Mouse (Mus musculus): ENCODE data around the gene Csnk1g2. TPM values are rescaled to one million over a fixed set of nuclear protein-coding genes. Genes with fewer than 3 reads are reported as not detected.

Csnk1g2 gene
- total and polyA plus RNA-seq, 2 experiments from 2014 or later = 94.1 to 127 TPM

GRCm38 (mm10) chr10:80619465-80620244, 3.0 kb upstream of the Csnk1g2 start:
- WGBS = 39% methylated on average over 8 of the region's 8 CpGs
- TF ChIP-seq CTCF (IDR thresholded peaks at IDR 0.05; ENCODE audit: low read depth) = no peak
- no peaks in the 10 kb centered on the region for H3K9me3 ChIP-seq (ENCODE audit: low read length)
- H3K4me2 ChIP-seq (ENCODE audit: low read depth) = no peak overlapping the region
- H3K27ac ChIP-seq (ENCODE audit: low read depth, low read length) = no peak overlapping the region
- no peak for DNase-seq
- peaks cover 22% of the 10 kb centered on the region; the same call in 1 of the 2 replicates for H3K4me1 ChIP-seq (ENCODE audit: insufficient read depth)
- no peak overlapping the region for H3K9ac ChIP-seq
- H3K4me3 ChIP-seq (ENCODE audit: low read depth, low read length) = no peak overlapping the region
- no peaks in the 10 kb centered on the region for H3K27me3 ChIP-seq (ENCODE audit: insufficient read depth, low read length)
- no peak for ATAC-seq
- H3K36me3 ChIP-seq (ENCODE audit: insufficient read depth) = peaks cover 16% of the 10 kb centered on the region

GRCm38 (mm10) chr10:80620365-80620764, 2.3 kb upstream of the Csnk1g2 start:
- 87% methylated on average over 9 of the region's 9 CpGs for WGBS
- no peak for ATAC-seq

DNA sequence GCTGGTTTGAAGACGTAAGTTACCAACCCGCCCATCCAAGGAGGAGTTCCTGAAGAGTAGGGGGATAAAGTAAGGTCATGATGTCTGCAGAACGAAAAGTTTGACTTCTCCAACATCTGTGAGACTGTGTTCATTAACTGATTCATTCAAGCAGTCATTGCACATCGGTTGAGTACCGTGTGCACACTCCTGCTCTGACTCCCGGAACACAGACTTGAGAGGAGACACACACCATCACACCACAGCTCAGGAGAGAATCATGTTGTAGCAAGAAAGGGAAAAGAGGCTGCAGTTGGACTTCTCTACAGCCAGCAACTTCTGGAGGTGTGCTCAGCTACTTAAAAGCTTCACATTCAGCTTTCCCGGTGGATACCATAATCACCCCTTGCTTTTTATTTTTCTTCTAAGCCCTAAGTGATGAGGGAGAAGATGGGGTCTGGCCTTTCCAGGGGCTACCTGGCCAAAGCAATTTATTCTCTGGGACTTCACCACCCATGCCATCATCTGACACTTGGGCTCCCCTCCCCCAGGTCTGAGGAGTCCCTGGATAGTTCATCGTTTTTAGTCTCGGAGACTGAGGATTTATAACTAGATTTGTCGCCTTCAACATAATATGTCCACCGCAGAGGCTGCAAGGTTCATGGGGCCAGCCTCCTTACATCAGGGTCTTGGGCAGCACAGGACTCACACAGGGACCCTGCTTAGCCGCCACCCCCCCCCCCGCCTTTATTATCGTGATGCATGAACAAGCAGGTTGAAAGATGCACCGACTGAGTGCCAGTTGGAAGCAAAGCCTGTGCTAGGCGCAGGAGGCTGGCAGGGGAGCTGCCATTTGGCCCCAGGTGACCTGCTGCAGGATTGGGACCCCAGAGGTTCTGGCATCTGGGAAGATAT, 1.6 kb upstream of the Csnk1g2 start:
- H3K4me2 ChIP-seq (ENCODE audit: low read depth) = peak overlapping the region; percentile 71
- H3K4me1 ChIP-seq (ENCODE audit: insufficient read depth) = peaks cover 22% of the 10 kb centered on the region; the same call in 1 of the 2 replicates
- WGBS = 52% methylated on average over 16 of the region's 16 CpGs
- H3K9ac ChIP-seq = peak overlapping the region; percentile 60
- peak overlapping the region; percentile 95 for H3K27ac ChIP-seq (ENCODE audit: low read depth, low read length)
- DNase-seq (no peak), ATAC-seq (no peak)
- peaks cover 2% of the 10 kb centered on the region; the same call in 1 of the 2 replicates for H3K36me3 ChIP-seq (ENCODE audit: insufficient read depth)
- no peaks in the 10 kb centered on the region for H3K27me3 ChIP-seq (ENCODE audit: insufficient read depth, low read length)
- H3K9me3 ChIP-seq (ENCODE audit: low read length) = no peaks in the 10 kb centered on the region
- peak overlapping the region; percentile 94 for H3K4me3 ChIP-seq (ENCODE audit: low read depth, low read length)
- no peak for TF ChIP-seq CTCF (IDR thresholded peaks at IDR 0.05; ENCODE audit: low read depth)

More at GRCm38 (mm10) chr10:80620365-80620764, 2.3 kb upstream of the Csnk1g2 start:
- peaks cover 22% of the 10 kb centered on the region; the same call in 1 of the 2 replicates for H3K4me1 ChIP-seq (ENCODE audit: insufficient read depth)
- no peak overlapping the region for H3K4me2 ChIP-seq (ENCODE audit: low read depth)
- TF ChIP-seq CTCF (IDR thresholded peaks at IDR 0.05; ENCODE audit: low read depth) = no peak
- no peaks in the 10 kb centered on the region for H3K27me3 ChIP-seq (ENCODE audit: insufficient read depth, low read length)
- no peaks in the 10 kb centered on the region for H3K9me3 ChIP-seq (ENCODE audit: low read length)
- no peak overlapping the region for H3K4me3 ChIP-seq (ENCODE audit: low read depth, low read length)
- H3K9ac ChIP-seq = no peak overlapping the region
- no peak for DNase-seq
- peaks cover 9% of the 10 kb centered on the region for H3K36me3 ChIP-seq (ENCODE audit: insufficient read depth)
- H3K27ac ChIP-seq (ENCODE audit: low read depth, low read length) = no peak overlapping the region

- Histone ChIP-seq H3K36me3 (ENCODE audit: insufficient read depth) (peaks cover under 1% of the 10 kb centered on the region; the same call in 1 of the 2 replicates), H3K9me3 (ENCODE audit: low read length) (no peaks in the 10 kb centered on the region), H3K4me1 (ENCODE audit: insufficient read depth) (peaks cover 22% of the 10 kb centered on the region; the same call in 1 of the 2 replicates), H3K4me2 (ENCODE audit: low read depth) (peak overlapping the region; percentile 71), H3K4me3 (ENCODE audit: low read depth, low read length) (peak overlapping the region; percentile 94), H3K27me3 (ENCODE audit: insufficient read depth, low read length) (no peaks in the 10 kb centered on the region), H3K9ac (peak overlapping the region; percentile 60), H3K27ac (ENCODE audit: low read depth, low read length) (peak overlapping the region; percentile 95)
- ATAC-seq (no peak), DNase-seq (no peak)
- no peak for TF ChIP-seq CTCF (IDR thresholded peaks at IDR 0.05; ENCODE audit: low read depth)
- WGBS = 2% methylated on average over 9 of the region's 9 CpGs
Observed at GRCm38 (mm10) chr10:80621690-80621939, 1.0 kb upstream of the Csnk1g2 start.

- H3K9me3 ChIP-seq (ENCODE audit: low read length) = no peaks in the 10 kb centered on the region
- DNase-seq = peak; percentile 100
- peak overlapping the region; percentile 95 for H3K27ac ChIP-seq (ENCODE audit: low read depth, low read length)
- peaks cover 4% of the 10 kb centered on the region; the same call in 1 of the 2 replicates for H3K36me3 ChIP-seq (ENCODE audit: insufficient read depth)
- peak overlapping the region; percentile 94 for H3K4me3 ChIP-seq (ENCODE audit: low read depth, low read length)
- H3K27me3 ChIP-seq (ENCODE audit: insufficient read depth, low read length) = no peaks in the 10 kb centered on the region
- peak overlapping the region; percentile 71 for H3K4me2 ChIP-seq (ENCODE audit: low read depth)
- ATAC-seq = peak; percentile 96
- peak overlapping the region; percentile 87 for H3K9ac ChIP-seq
- under 1% methylated on average over 64 of the region's 64 CpGs for WGBS
- TF ChIP-seq CTCF (IDR thresholded peaks at IDR 0.05; ENCODE audit: low read depth) = no peak
- peaks cover 22% of the 10 kb centered on the region; the same call in 1 of the 2 replicates for H3K4me1 ChIP-seq (ENCODE audit: insufficient read depth)
Observed at GRCm38 (mm10) chr10:80621940-80622660, 538 bp upstream of the Csnk1g2 start.

DNA sequence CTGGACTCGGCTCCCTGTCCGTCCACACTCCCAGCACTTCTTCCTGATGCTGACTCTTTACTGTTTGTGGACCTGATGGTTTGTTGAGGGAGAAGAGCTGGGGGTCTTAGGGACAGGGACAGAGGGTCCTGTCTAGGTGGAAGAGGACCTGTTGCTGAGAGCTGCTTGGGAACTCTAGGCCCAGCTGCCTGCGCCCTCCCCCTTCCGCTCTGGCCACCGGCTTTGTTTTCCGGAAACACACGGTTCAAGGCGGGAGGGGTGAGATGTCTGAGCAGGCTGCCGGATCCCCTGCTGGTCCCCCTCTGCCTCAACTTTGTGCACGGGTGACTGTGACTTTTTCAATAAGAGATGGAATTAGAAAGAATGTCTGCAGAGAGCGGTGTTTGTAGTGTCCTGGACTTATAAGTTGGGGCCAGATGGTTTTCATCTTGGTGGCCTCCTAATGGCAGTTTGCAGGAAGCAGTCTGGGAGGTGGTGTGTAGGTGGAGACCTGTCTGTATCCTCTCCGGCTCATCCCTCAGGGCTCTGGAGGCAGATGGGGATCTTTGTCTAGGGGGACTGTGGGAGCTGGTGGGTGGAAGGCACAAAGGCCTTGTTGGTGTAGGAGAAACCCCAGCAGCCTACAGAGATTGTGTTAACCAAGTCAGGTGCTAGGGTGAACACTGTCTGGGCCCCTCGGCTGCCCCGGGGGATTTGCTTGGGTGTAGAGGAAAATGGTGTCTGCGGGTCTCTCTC, 986 bp downstream of the Csnk1g2 start:
- Histone ChIP-seq H3K4me3 (ENCODE audit: low read depth, low read length) (peak overlapping the region; percentile 94), H3K4me1 (ENCODE audit: insufficient read depth) (peaks cover 22% of the 10 kb centered on the region; the same call in 1 of the 2 replicates), H3K9ac (peak overlapping the region; percentile 87), H3K36me3 (ENCODE audit: insufficient read depth) (peaks cover 4% of the 10 kb centered on the region; the same call in 1 of the 2 replicates), H3K4me2 (ENCODE audit: low read depth) (peak overlapping the region; percentile 97), H3K27me3 (ENCODE audit: insufficient read depth, low read length) (no peaks in the 10 kb centered on the region), H3K9me3 (ENCODE audit: low read length) (no peaks in the 10 kb centered on the region), H3K27ac (ENCODE audit: low read depth, low read length) (peak overlapping the region; percentile 95)
- ATAC-seq (no peak), DNase-seq (no peak)
- WGBS = 19% methylated on average over 15 of the region's 15 CpGs
- 0 out of 2 replicates have a peak, but pooled peaks have one; percentile 8 for TF ChIP-seq CTCF (IDR thresholded peaks at IDR 0.05; ENCODE audit: low read depth)
